Mouse (Mus musculus): ENCODE results near the gene Kmt2b. TPM values are rescaled to one million over a fixed set of nuclear protein-coding genes. Genes with fewer than 3 reads are reported as not detected.

Kmt2b gene
- polyA plus RNA-seq, 1 experiment from 2014 or later = 3.3 TPM

- 0 out of 2 replicates have a peak, but pooled peaks cover 3% of the 10 kb centered on the region for H3K4me1 ChIP-seq (replicated peaks; ENCODE audit: control insufficient read depth, insufficient read depth)
- H3K9me3 ChIP-seq (ENCODE audit: control insufficient read depth, low read length) = no peaks in the 10 kb centered on the region
- peak; percentile 87 for ATAC-seq (ENCODE audit: low FRiP score, low TSS enrichment)
- peak within 1 kb of the TSS; percentile 91 for H3K27ac ChIP-seq (replicated peaks)
- under 1% methylated on average over 44 of the region's 45 CpGs for WGBS
- H3K36me3 ChIP-seq (ENCODE audit: control insufficient read depth, insufficient read depth, low read length) = peaks cover 13% of the 10 kb centered on the region
- peak within 1 kb of the TSS; percentile 66 for H3K9ac ChIP-seq (ENCODE audit: low read length)
- no peak for TF ChIP-seq EP300 (optimal IDR thresholded peaks at IDR 0.05)
- TF ChIP-seq CTCF (IDR thresholded peaks at IDR 0.05; ENCODE audit: low read depth) = peak; percentile 35
- peak; percentile 95 for DNase-seq (ENCODE audit: low spot score)
- H3K27me3 ChIP-seq (ENCODE audit: control insufficient read depth, insufficient read depth, low read length) = no peaks in the 10 kb centered on the region
- peak within 1 kb of the TSS; percentile 58 for H3K4me3 ChIP-seq (ENCODE audit: low read depth, low read length)
- peak within 1 kb of the TSS; percentile 78 for H3K4me2 ChIP-seq (replicated peaks; ENCODE audit: low read depth)
Observed at GRCm38 (mm10) chr7:30563117-30563905, 25.2 kb downstream of the Kmt2b start, which contains the start of the genes U2af1l4, Gm49396 and Psenen. Gene U2af1l4, plus strand, starts transcription at chr7:30563301. Gene Gm49396, plus strand, starts transcription at chr7:30563344. Gene Psenen, minus strand, starts transcription at chr7:30563627.

- H3K27me3 ChIP-seq (ENCODE audit: control insufficient read depth, insufficient read depth, low read length) = no peaks in the 10 kb centered on the region
- H3K9me3 ChIP-seq (ENCODE audit: control insufficient read depth, low read length) = no peaks in the 10 kb centered on the region
- peak overlapping the region; percentile 78 for H3K4me2 ChIP-seq (replicated peaks; ENCODE audit: low read depth)
- DNase-seq (ENCODE audit: low spot score) (peak; percentile 34), ATAC-seq (ENCODE audit: low FRiP score, low TSS enrichment) (no peak)
- peak overlapping the region; percentile 66 for H3K9ac ChIP-seq (ENCODE audit: low read length)
- WGBS = 1% methylated on average over 27 of the region's 27 CpGs
- 0 out of 2 replicates have a peak, but pooled peaks cover 3% of the 10 kb centered on the region for H3K4me1 ChIP-seq (replicated peaks; ENCODE audit: control insufficient read depth, insufficient read depth)
- H3K27ac ChIP-seq (replicated peaks) = peak overlapping the region; percentile 86
- TF ChIP-seq CTCF (IDR thresholded peaks at IDR 0.05; ENCODE audit: low read depth) (no peak), EP300 (optimal IDR thresholded peaks at IDR 0.05) (no peak)
- peak overlapping the region; percentile 58 for H3K4me3 ChIP-seq (ENCODE audit: low read depth, low read length)
- peaks cover 10% of the 10 kb centered on the region for H3K36me3 ChIP-seq (ENCODE audit: control insufficient read depth, insufficient read depth, low read length)
Observed at GRCm38 (mm10) chr7:30562526-30563116, 25.9 kb downstream of the Kmt2b start.

GRCm38 (mm10) chr7:30560296-30560695 lies 28.2 kb downstream of the Kmt2b start:
- ATAC-seq (ENCODE audit: low FRiP score, low TSS enrichment) (no peak), DNase-seq (ENCODE audit: low spot score) (no peak)
- Histone ChIP-seq H3K4me1 (replicated peaks; ENCODE audit: control insufficient read depth, insufficient read depth) (0 out of 2 replicates have a peak, but pooled peaks cover 3% of the 10 kb centered on the region), H3K27me3 (ENCODE audit: control insufficient read depth, insufficient read depth, low read length) (no peaks in the 10 kb centered on the region), H3K9me3 (ENCODE audit: control insufficient read depth, low read length) (no peaks in the 10 kb centered on the region), H3K27ac (replicated peaks) (no peak overlapping the region), H3K4me3 (ENCODE audit: low read depth, low read length) (no peak overlapping the region), H3K9ac (ENCODE audit: low read length) (no peak overlapping the region), H3K4me2 (replicated peaks; ENCODE audit: low read depth) (no peak overlapping the region), H3K36me3 (ENCODE audit: control insufficient read depth, insufficient read depth, low read length) (peaks cover 10% of the 10 kb centered on the region; the same call in 1 of the 2 replicates)
- 66% methylated on average over 2 of the region's 2 CpGs for WGBS
- TF ChIP-seq EP300 (optimal IDR thresholded peaks at IDR 0.05) = no peak
- TF ChIP-seq CTCF (IDR thresholded peaks at IDR 0.05; ENCODE audit: low read depth) = no peak

GRCm38 (mm10) chr7:30559443-30559954 lies 29.0 kb downstream of the Kmt2b start, which contains the start of gene Lin37:
Gene Lin37, minus strand, starts transcription at chr7:30559838.
- no peaks in the 10 kb centered on the region for H3K27me3 ChIP-seq (ENCODE audit: control insufficient read depth, insufficient read depth, low read length)
- 0% methylated on average over 20 of the region's 20 CpGs for WGBS
- peaks cover 15% of the 10 kb centered on the region for H3K36me3 ChIP-seq (ENCODE audit: control insufficient read depth, insufficient read depth, low read length)
- H3K4me3 ChIP-seq (ENCODE audit: low read depth, low read length) = peak within 1 kb of the TSS; percentile 62
- peak within 1 kb of the TSS; percentile 73 for H3K4me2 ChIP-seq (replicated peaks; ENCODE audit: low read depth)
- peak within 1 kb of the TSS; percentile 71 for H3K27ac ChIP-seq (replicated peaks)
- TF ChIP-seq EP300 (optimal IDR thresholded peaks at IDR 0.05) (peak; percentile 51), CTCF (IDR thresholded peaks at IDR 0.05; ENCODE audit: low read depth) (no peak)
- ATAC-seq (ENCODE audit: low FRiP score, low TSS enrichment) = peak; percentile 89
- peak within 1 kb of the TSS; percentile 61 for H3K9ac ChIP-seq (ENCODE audit: low read length)
- H3K9me3 ChIP-seq (ENCODE audit: control insufficient read depth, low read length) = no peaks in the 10 kb centered on the region
- H3K4me1 ChIP-seq (replicated peaks; ENCODE audit: control insufficient read depth, insufficient read depth) = 0 out of 2 replicates have a peak, but pooled peaks cover 3% of the 10 kb centered on the region
- DNase-seq (ENCODE audit: low spot score) = peak; percentile 97

- H3K27ac ChIP-seq (replicated peaks) = peak overlapping the region; percentile 71
- TF ChIP-seq CTCF (IDR thresholded peaks at IDR 0.05; ENCODE audit: low read depth) = no peak
- TF ChIP-seq EP300 (optimal IDR thresholded peaks at IDR 0.05) = no peak
- peak overlapping the region; percentile 62 for H3K4me3 ChIP-seq (ENCODE audit: low read depth, low read length)
- 9% methylated on average over 12 of the region's 12 CpGs for WGBS
- peak overlapping the region; percentile 61 for H3K9ac ChIP-seq (ENCODE audit: low read length)
- DNase-seq (ENCODE audit: low spot score) (no peak), ATAC-seq (ENCODE audit: low FRiP score, low TSS enrichment) (no peak)
- H3K9me3 ChIP-seq (ENCODE audit: control insufficient read depth, low read length) = no peaks in the 10 kb centered on the region
- peaks cover 15% of the 10 kb centered on the region for H3K36me3 ChIP-seq (ENCODE audit: control insufficient read depth, insufficient read depth, low read length)
- H3K4me1 ChIP-seq (replicated peaks; ENCODE audit: control insufficient read depth, insufficient read depth) = 0 out of 2 replicates have a peak, but pooled peaks cover 3% of the 10 kb centered on the region
- no peaks in the 10 kb centered on the region for H3K27me3 ChIP-seq (ENCODE audit: control insufficient read depth, insufficient read depth, low read length)
- peak overlapping the region; percentile 73 for H3K4me2 ChIP-seq (replicated peaks; ENCODE audit: low read depth)
Observed at GRCm38 (mm10) chr7:30558656-30559442, 29.7 kb downstream of the Kmt2b start.
